In genomic region chr12:99309937-99310336, GRCm38 (mm10) we compare ENCODE assay signal across 26 mouse cellular contexts.
DNase-seq lines count a peak whose midpoint lies in the region; ATAC-seq and TF ChIP-seq lines count a peak whose summit lies in the region.
"Had no signal": no experiment of that assay in that cellular context is flagged by ENCODE, and none has a peak within 500 bp of the region (broad histone marks: within the 10 kb centered on the region; RNA-seq: fewer than 3 reads in every experiment).

No protein-coding gene starts in this region.

- H3K27me3 ChIP-seq in forebrain, embryonic 10.5 days (ENCODE audit: poor library complexity, severe bottlenecking): no peaks in the 10 kb centered on the region
- H3K27me3 ChIP-seq in forebrain, embryonic 15.5 days: no peaks in the 10 kb centered on the region
- H3K27me3 ChIP-seq in midbrain, embryonic 10.5 days (ENCODE audit: low read depth, poor library complexity, severe bottlenecking): no peaks in the 10 kb centered on the region
- H3K27me3 ChIP-seq in midbrain, embryonic 13.5 days: no peaks in the 10 kb centered on the region
- no peaks in the 10 kb centered on the region for H3K27me3 ChIP-seq in G1E (ENCODE audit: insufficient read depth, low read length)
- H3K27me3 ChIP-seq: hindbrain, embryonic 15.5 days; limb, embryonic 15.5 days; neural tube, embryonic 15.5 days had no signal

- peaks cover 65% of the 10 kb centered on the region for H3K4me1 ChIP-seq in forebrain, embryonic 10.5 days
- peaks cover 63% of the 10 kb centered on the region for H3K4me1 ChIP-seq in forebrain, embryonic 15.5 days
- H3K4me1 ChIP-seq in midbrain, embryonic 10.5 days: peaks cover 70% of the 10 kb centered on the region
- H3K4me1 ChIP-seq in midbrain, embryonic 13.5 days (replicated peaks): peaks cover 69% of the 10 kb centered on the region
- peaks cover 3% of the 10 kb centered on the region; the same call in 1 of the 2 replicates for H3K4me1 ChIP-seq in G1E (ENCODE audit: insufficient read depth, low read depth, low read length)

- H3K9me3 ChIP-seq in forebrain, embryonic 10.5 days: no peaks in the 10 kb centered on the region
- no peaks in the 10 kb centered on the region for H3K9me3 ChIP-seq in forebrain, embryonic 15.5 days
- no peaks in the 10 kb centered on the region for H3K9me3 ChIP-seq in midbrain, embryonic 10.5 days (replicated peaks)
- no peaks in the 10 kb centered on the region for H3K9me3 ChIP-seq in midbrain, embryonic 13.5 days
- H3K9me3 ChIP-seq in G1E (replicated peaks): peaks cover 10% of the 10 kb centered on the region
- H3K9me3 ChIP-seq: hindbrain, embryonic 15.5 days; limb, embryonic 10.5 days; limb, embryonic 15.5 days; neural tube, embryonic 15.5 days had no signal

- H3K4me3 ChIP-seq in forebrain, embryonic 10.5 days: no peak overlapping the region
- H3K4me3 ChIP-seq in forebrain, embryonic 15.5 days: no peak overlapping the region
- no peak overlapping the region for H3K4me3 ChIP-seq in midbrain, embryonic 10.5 days
- no peak overlapping the region for H3K4me3 ChIP-seq in midbrain, embryonic 13.5 days (replicated peaks)
- H3K4me3 ChIP-seq in G1E (ENCODE audit: low read depth, low read length): no peak overlapping the region
- H3K4me3 ChIP-seq: hindbrain, embryonic 15.5 days; limb, embryonic 10.5 days; limb, embryonic 15.5 days; neural tube, embryonic 15.5 days had no signal

- no peak overlapping the region for H3K4me2 ChIP-seq in forebrain, embryonic 15.5 days (replicated peaks)
- no peak overlapping the region for H3K4me2 ChIP-seq in midbrain, embryonic 13.5 days (replicated peaks)
- H3K4me2 ChIP-seq: hindbrain, embryonic 15.5 days; limb, embryonic 15.5 days; lung, embryonic 14.5 days; neural tube, embryonic 15.5 days had no signal

- ATAC-seq in forebrain, embryonic 15.5 days (replicated peaks): no peak
- ATAC-seq in midbrain, embryonic 13.5 days: no peak
- peak; percentile 17; the same call in 1 of the 2 replicates for ATAC-seq in G1E (ENCODE audit: extremely low read depth, insufficient number of reproducible peaks, low FRiP score, poor library complexity, severe bottlenecking)
- 0 out of 2 replicates have a peak, but pooled peaks have one; percentile 25 for ATAC-seq in megakaryocyte, adult 5-6 weeks (ENCODE audit: poor library complexity, severe bottlenecking)
- ATAC-seq: CD4-positive, CD25-positive, alpha-beta regulatory T cell, adult 4 months; forebrain, embryonic 16.5 days; inflammation-experienced regulatory T-cells, adult 6 months had no signal

- DNase-seq in forebrain, embryonic 10.5 days (ENCODE audit: extremely low spot score, low spot score): no peak
- DNase-seq in midbrain, embryonic 10.5 days (ENCODE audit: low spot score): no peak
- DNase-seq in G1E (ENCODE audit: low spot score): no peak
- DNase-seq in B cell, adult 2 months: no peak
- no peak for DNase-seq in thymus, adult 18-20 months
- DNase-seq: adrenal gland, adult 8-10 months; cerebellum, adult 9-11 months; gastrocnemius, postnatal 10 days; heart, postnatal 4 days; kidney, adult 11 months; kidney, postnatal 14 days; layer of hippocampus, adult 9-11 months; lung, embryonic 14.5 days; right cerebral cortex, postnatal 25 days; spleen, adult 18-20 months had no signal

- H3K27ac ChIP-seq in forebrain, embryonic 10.5 days: peak overlapping the region; percentile 68
- H3K27ac ChIP-seq in forebrain, embryonic 15.5 days (replicated peaks): no peak overlapping the region
- H3K27ac ChIP-seq in midbrain, embryonic 10.5 days (replicated peaks): peak overlapping the region; percentile 34
- H3K27ac ChIP-seq in midbrain, embryonic 13.5 days: no peak overlapping the region
- H3K27ac ChIP-seq: hindbrain, embryonic 15.5 days; limb, embryonic 10.5 days; limb, embryonic 15.5 days; liver, embryonic 14.5 days; neural tube, embryonic 15.5 days had no signal

- TF ChIP-seq CTCF in G1E (IDR thresholded peaks at IDR 0.05; ENCODE audit: low read depth, low read length): no peak

- no peaks in the 10 kb centered on the region for H3K36me3 ChIP-seq in forebrain, embryonic 10.5 days (replicated peaks)
- no peaks in the 10 kb centered on the region for H3K36me3 ChIP-seq in forebrain, embryonic 15.5 days
- H3K36me3 ChIP-seq in midbrain, embryonic 10.5 days: 0 out of 2 replicates have a peak, but pooled peaks cover 2% of the 10 kb centered on the region
- no peaks in the 10 kb centered on the region for H3K36me3 ChIP-seq in midbrain, embryonic 13.5 days
- peaks cover 8% of the 10 kb centered on the region for H3K36me3 ChIP-seq in G1E (replicated peaks)
- H3K36me3 ChIP-seq: hindbrain, embryonic 15.5 days; limb, embryonic 10.5 days; limb, embryonic 15.5 days; neural tube, embryonic 15.5 days had no signal

- 86% methylated on average over 5 of the region's 5 CpGs for WGBS in forebrain, embryonic 10.5 days
- 82% methylated on average over 5 of the region's 5 CpGs for WGBS in forebrain, embryonic 15.5 days
- 86% methylated on average over 5 of the region's 5 CpGs for WGBS in midbrain, embryonic 10.5 days
- WGBS in midbrain, embryonic 13.5 days: 78% methylated on average over 5 of the region's 5 CpGs

- no peak overlapping the region for H3K9ac ChIP-seq in forebrain, embryonic 15.5 days (replicated peaks)
- no peak overlapping the region for H3K9ac ChIP-seq in midbrain, embryonic 13.5 days (replicated peaks)
- H3K9ac ChIP-seq: hindbrain, embryonic 15.5 days; limb, embryonic 15.5 days; liver, embryonic 14.5 days; lung, embryonic 14.5 days; neural tube, embryonic 15.5 days had no signal

Comparison
In these comparisons a context has a peak if more than half of its experiments do, and no peak if none do; other contexts are left out.
1. H3K27ac ChIP-seq: peak in forebrain, embryonic 10.5 days (single experiment) and midbrain, embryonic 10.5 days (single experiment); none in forebrain, embryonic 15.5 days (single experiment) and midbrain, embryonic 13.5 days (single experiment).
2. ATAC-seq: peak in G1E (single experiment) and megakaryocyte, adult 5-6 weeks (single experiment); none in forebrain, embryonic 15.5 days (single experiment) and midbrain, embryonic 13.5 days (single experiment).